Mouse (Mus musculus) lung, postnatal 10 days (tissue): ENCODE measurements around the gene Rhbdl3.

Source experiments
- DNase-seq: peaks from one replicate; pipeline ENCODE4 v3.0.0; 2021

The Rhbdl3 gene

GRCm38 (mm10) chr11:80386790-80387189 lies 86.1 kb downstream of the Rhbdl3 start:
- no peak for DNase-seq

GRCm38 (mm10) chr11:80389885-80390284 lies 89.2 kb downstream of the Rhbdl3 start:
- no peak for DNase-seq

- no peak for DNase-seq
These were observed 90.9 kb downstream of the Rhbdl3 start for GRCm38 (mm10) chr11:80391407-80392120.

GRCm38 (mm10) chr11:80395930-80396329 lies 95.2 kb downstream of the Rhbdl3 start:
- DNase-seq = no peak

- no peak for DNase-seq
These were observed 95.9 kb downstream of the Rhbdl3 start for GRCm38 (mm10) chr11:80396617-80397016.
